Mouse (Mus musculus) stomach, postnatal 0 days (tissue): ENCODE results near the gene Jkamp.

Experiments used
- CTCF ChIP-seq: IDR thresholded peaks from 2 replicates; pipeline ENCODE4 v1.5.1; 2016; ENCODE audit warnings: antibody characterized with exemption, low read depth, mild to moderate bottlenecking, moderate library complexity
- EP300 ChIP-seq: optimal IDR thresholded peaks from 2 replicates; pipeline ENCODE3; 2016; ENCODE audit warnings: antibody characterized with exemption

DNA sequence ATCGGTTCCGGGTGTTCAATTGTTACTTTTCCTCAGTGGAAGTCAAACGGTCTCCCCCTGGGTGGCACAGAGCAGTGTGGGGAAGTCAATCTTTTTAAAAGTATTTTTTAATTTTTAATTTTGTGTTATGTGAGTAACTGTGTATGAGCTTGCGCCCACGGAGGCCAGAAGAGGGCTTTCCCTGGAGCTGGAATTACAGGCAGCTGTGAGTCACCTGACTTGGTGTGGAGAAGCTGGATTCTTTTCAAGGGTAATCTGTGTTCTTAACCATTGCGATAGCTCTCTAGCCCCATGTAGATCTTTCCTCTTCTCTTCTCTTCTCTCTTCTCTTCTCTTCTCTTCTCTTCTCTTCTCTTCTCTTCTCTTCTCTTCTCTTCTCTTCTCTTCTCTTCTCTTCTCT lies 29.7 kb downstream of the Jkamp start:
- TF ChIP-seq CTCF (no peak), EP300 (no peak)
